28 mouse cellular contexts compared by ENCODE assay signal in genomic region chr9:109969792-109970336, GRCm38 (mm10). TPM values are rescaled to one million over a fixed set of nuclear protein-coding genes. Genes with fewer than 3 reads are reported as not detected.
DNase-seq lines count a peak whose midpoint lies in the region; ATAC-seq and TF ChIP-seq lines count a peak whose summit lies in the region.
"Had no signal": no experiment of that assay in that cellular context is flagged by ENCODE, and none has a peak within 500 bp of the region (broad histone marks: within the 10 kb centered on the region; RNA-seq: fewer than 3 reads in every experiment).

No protein-coding gene starts in this region.

- no peak for TF ChIP-seq CTCF in MEL (IDR thresholded peaks at IDR 0.05 in 2 of 3, conservative IDR thresholded peaks at IDR 0.05 in 1 of 3; ENCODE audit: control insufficient read depth in 1 of 3, insufficient read depth in 1 of 3, low read depth in 2 of 3, low read length in 3 of 3, poor library complexity in 1 of 3, severe bottlenecking in 1 of 3)
- no peak for TF ChIP-seq CTCF in cortical plate, adult 2 months (IDR thresholded peaks at IDR 0.05; ENCODE audit: extremely low read depth, insufficient read depth, low read length)

- no peak for TF ChIP-seq POLR2A in MEL (IDR thresholded peaks at IDR 0.05; ENCODE audit: control insufficient read depth in 1 of 2, insufficient read depth in 1 of 2, low read depth in 1 of 2, low read length in 2 of 2, poor library complexity in 1 of 2)
- TF ChIP-seq POLR2A in cortical plate, adult 2 months (IDR thresholded peaks at IDR 0.05; ENCODE audit: extremely low read depth, insufficient read depth, low read length): no peak

- H3K36me3 ChIP-seq in forebrain, embryonic 15.5 days: no peaks in the 10 kb centered on the region
- peaks cover 6% of the 10 kb centered on the region; the same call in 1 of the 2 replicates for H3K36me3 ChIP-seq in forebrain, embryonic 10.5 days (replicated peaks)
- peaks cover 0 to 31% of the 10 kb centered on the region in 2 experiments; a peak in 2 of 4 replicates for H3K36me3 ChIP-seq in MEL (ENCODE audit: control insufficient read depth in 1 of 2, insufficient read depth in 2 of 2, low read length in 2 of 2)
- H3K36me3 ChIP-seq: embryonic facial prominence, embryonic 13.5 days; heart, embryonic 10.5 days; hindbrain, embryonic 12.5 days; kidney, embryonic 15.5 days; limb, embryonic 10.5 days; liver, embryonic 13.5 days; neural tube, embryonic 12.5 days had no signal

- WGBS in forebrain, embryonic 15.5 days: 83% methylated on average over 4 of the region's 4 CpGs
- 92% methylated on average over 4 of the region's 4 CpGs for WGBS in forebrain, embryonic 10.5 days

- H3K4me1 ChIP-seq in forebrain, embryonic 15.5 days: peaks cover 12% of the 10 kb centered on the region
- peaks cover 5% of the 10 kb centered on the region; the same call in 1 of the 2 replicates for H3K4me1 ChIP-seq in forebrain, embryonic 10.5 days
- peaks cover 16 to 25% of the 10 kb centered on the region in 2 experiments for H3K4me1 ChIP-seq in MEL (ENCODE audit: control insufficient read depth in 1 of 2, insufficient read depth in 2 of 2, low read length in 2 of 2)
- no peaks in the 10 kb centered on the region for H3K4me1 ChIP-seq in cortical plate, adult 2 months (ENCODE audit: control insufficient read depth, insufficient read depth, low read length)
- H3K4me1 ChIP-seq: heart, embryonic 10.5 days; hindbrain, embryonic 12.5 days; limb, embryonic 10.5 days; neural tube, embryonic 12.5 days had no signal

- H3K9ac ChIP-seq in forebrain, embryonic 15.5 days (replicated peaks): no peak overlapping the region
- no peak overlapping the region for H3K9ac ChIP-seq in MEL (ENCODE audit: control insufficient read depth, low read depth, low read length, poor library complexity, severe bottlenecking)
- H3K9ac ChIP-seq: embryonic facial prominence, embryonic 13.5 days; heart, embryonic 15.5 days; hindbrain, embryonic 12.5 days; kidney, embryonic 15.5 days; limb, embryonic 15.5 days; liver, embryonic 13.5 days; neural tube, embryonic 12.5 days had no signal

- no peaks in the 10 kb centered on the region for H3K27me3 ChIP-seq in forebrain, embryonic 15.5 days
- no peaks in the 10 kb centered on the region for H3K27me3 ChIP-seq in forebrain, embryonic 10.5 days (ENCODE audit: poor library complexity, severe bottlenecking)
- no peaks in the 10 kb centered on the region for H3K27me3 ChIP-seq in MEL (ENCODE audit: control insufficient read depth in 1 of 2, insufficient read depth in 2 of 2, low read length in 2 of 2)
- H3K27me3 ChIP-seq: embryonic facial prominence, embryonic 13.5 days; heart, embryonic 15.5 days; hindbrain, embryonic 12.5 days; kidney, embryonic 15.5 days; limb, embryonic 15.5 days; liver, embryonic 13.5 days; neural tube, embryonic 12.5 days had no signal

- H3K4me2 ChIP-seq in forebrain, embryonic 15.5 days (replicated peaks): no peak overlapping the region
- H3K4me2 ChIP-seq: embryonic facial prominence, embryonic 13.5 days; heart, embryonic 15.5 days; hindbrain, embryonic 12.5 days; kidney, embryonic 15.5 days; limb, embryonic 15.5 days; liver, embryonic 13.5 days; midbrain, embryonic 11.5 days; neural tube, embryonic 12.5 days had no signal

- TF ChIP-seq RAD21 in MEL (IDR thresholded peaks at IDR 0.05; ENCODE audit: low read depth, low read length): no peak

- no peak for ATAC-seq in forebrain, embryonic 15.5 days (replicated peaks)
- no peak for ATAC-seq in megakaryocyte, adult 5-6 weeks (ENCODE audit: poor library complexity, severe bottlenecking)
- ATAC-seq: hindbrain, postnatal 0 days; midbrain, embryonic 16.5 days had no signal

- DNase-seq in forebrain, embryonic 10.5 days (ENCODE audit: extremely low spot score, low spot score): no peak
- DNase-seq in gastrocnemius, postnatal 14 days: peak; percentile 6
- no peak for DNase-seq in gastrocnemius, postnatal 36 days
- DNase-seq in MEL (ENCODE audit: low read depth, low spot score): peak; percentile 23
- no peak for DNase-seq in thymus, postnatal 0 days (ENCODE audit: low spot score)
- DNase-seq: adrenal gland, adult 8-10 months; cerebellum, adult 9-11 months; kidney, adult 11 months; kidney, postnatal 25 days; liver, embryonic 13.5 days; lung, adult 18-20 months; lung, postnatal 14 days; thymus, adult 2 months; thymus, postnatal 4 days had no signal

- intact Hi-C loops in gastrocnemius, postnatal 14 days (cut with DNase I; ENCODE audit: low total_unique reads): no loop called here
- intact Hi-C loops in gastrocnemius, postnatal 36 days (cut with DNase I): no loop called here

- no peaks in the 10 kb centered on the region for H3K79me2 ChIP-seq in MEL (ENCODE audit: control insufficient read depth, insufficient read depth, low read length, poor library complexity)

- peak overlapping the region; percentile 46; the same call in 1 of the 2 replicates for H3K27ac ChIP-seq in forebrain, embryonic 15.5 days (replicated peaks)
- H3K27ac ChIP-seq in forebrain, embryonic 10.5 days: no peak overlapping the region
- H3K27ac ChIP-seq in MEL (ENCODE audit: control insufficient read depth, low read depth, low read length): peak overlapping the region; percentile 25; the same call in 1 of the 2 replicates
- H3K27ac ChIP-seq in cortical plate, adult 2 months (ENCODE audit: insufficient read depth, low read length): peak overlapping the region; percentile 18; the same call in 1 of the 2 replicates
- H3K27ac ChIP-seq: embryonic facial prominence, embryonic 13.5 days; heart, embryonic 10.5 days; hindbrain, embryonic 12.5 days; hindbrain, postnatal 0 days; kidney, embryonic 15.5 days; limb, embryonic 10.5 days; liver, embryonic 13.5 days; neural tube, embryonic 12.5 days had no signal

- H3K4me3 ChIP-seq in forebrain, embryonic 15.5 days: no peak overlapping the region
- H3K4me3 ChIP-seq in forebrain, embryonic 10.5 days: no peak overlapping the region
- H3K4me3 ChIP-seq in MEL (ENCODE audit: control insufficient read depth in 1 of 2, insufficient read depth in 1 of 2, low read depth in 2 of 2, low read length in 2 of 2): no peak overlapping the region
- H3K4me3 ChIP-seq in cortical plate, adult 2 months (ENCODE audit: insufficient read depth, low read length): no peak overlapping the region
- H3K4me3 ChIP-seq: embryonic facial prominence, embryonic 13.5 days; heart, embryonic 10.5 days; heart, embryonic 15.5 days; hindbrain, embryonic 12.5 days; kidney, embryonic 15.5 days; limb, embryonic 10.5 days; limb, embryonic 15.5 days; liver, embryonic 13.5 days; neural tube, embryonic 12.5 days had no signal

- peak in 1 of 2 experiments; percentile 82; a peak in 2 of 4 replicates for TF ChIP-seq EP300 in MEL (IDR thresholded peaks at IDR 0.05; ENCODE audit: low read depth in 1 of 2, low read length in 2 of 2)

- no peaks in the 10 kb centered on the region for H3K9me3 ChIP-seq in forebrain, embryonic 15.5 days
- H3K9me3 ChIP-seq in forebrain, embryonic 10.5 days: no peaks in the 10 kb centered on the region
- H3K9me3 ChIP-seq in MEL (replicated peaks; ENCODE audit: insufficient read depth, low read length): no peaks in the 10 kb centered on the region
- H3K9me3 ChIP-seq: embryonic facial prominence, embryonic 13.5 days; heart, embryonic 10.5 days; heart, embryonic 15.5 days; hindbrain, embryonic 12.5 days; kidney, embryonic 15.5 days; limb, embryonic 10.5 days; limb, embryonic 15.5 days; liver, embryonic 13.5 days; neural tube, embryonic 12.5 days had no signal

TF ChIP-seq in MEL, 35 proteins besides CTCF, POLR2A, EP300 and RAD21:
- no peak for TF ChIP-seq GABPA (IDR thresholded peaks at IDR 0.05; ENCODE audit: low read depth, low read length)
- peak; percentile 71 for TF ChIP-seq GATA1 (IDR thresholded peaks at IDR 0.05; ENCODE audit: low read depth, low read length)
- peak; percentile 66; the same call in 1 of the 2 replicates for TF ChIP-seq TCF12 (IDR thresholded peaks at IDR 0.05; ENCODE audit: low read depth, low read length)
- TF ChIP-seq RCOR1 (IDR thresholded peaks at IDR 0.05; ENCODE audit: low read depth, low read length): peak; percentile 61
- TF ChIP-seq POLR2AphosphoS5 (IDR thresholded peaks at IDR 0.05; ENCODE audit: borderline replicate concordance, low read depth, low read length): no peak

RNA-seq across cellular contexts. Expression of gene Map4, which starts 38.6 kb away (rescaled TPM):
- polyA plus RNA-seq in forebrain, embryonic 15.5 days (2015; fragmentation: Nextera tagmentation; extraction: Ambion mirVana): 117 and 119 TPM in 2 replicates
- 49.6 and 52.2 TPM in 2 replicates for polyA plus RNA-seq in forebrain, embryonic 10.5 days (2016; fragmentation: Nextera tagmentation; extraction: Ambion mirVana)
- 100 to 1,000 TPM; 451 to 486 TPM for total RNA-seq in gastrocnemius, postnatal 14 days (2021)
- 100 to 1,000 TPM; 418 to 437 TPM for total RNA-seq in gastrocnemius, postnatal 36 days (2021)
- 14.5 and 20.7 TPM in 2 replicates for total RNA-seq in MEL (2012; rRNA removed)
- polyA plus RNA-seq in MEL (2012; ENCODE audit: insufficient read depth in 1 of 2, insufficient read length in 2 of 2, low read depth in 1 of 2, low replicate concordance in 2 of 2, missing spikeins in 1 of 2): 10 to 100 TPM in 1 of 2 experiments, not detected in 1; 47.8 TPM
- 337 and 346 TPM in 2 replicates for polyA plus RNA-seq in cortical plate, adult 2 months (2012; rRNA removed)
- 69.9 and 71.6 TPM in 2 replicates for polyA plus RNA-seq in thymus, postnatal 0 days (2015; fragmentation: Nextera tagmentation; extraction: Ambion mirVana)
- total RNA-seq in megakaryocyte, adult 5-6 weeks (2015): 74.3 and 82.8 TPM in 2 replicates
- 50.0 and 55.3 TPM in 2 replicates for total RNA-seq in megakaryocyte, adult 5-6 weeks (2017)

Comparison
In these comparisons a context has a peak if more than half of its experiments do, and no peak if none do; other contexts are left out.
1. DNase-seq: peak in gastrocnemius, postnatal 14 days (single experiment) and MEL (single experiment); none in forebrain, embryonic 10.5 days (single experiment), gastrocnemius, postnatal 36 days (0 of 2) and thymus, postnatal 0 days (single experiment).